Comparison of ENCODE assay signal across 19 mouse cellular contexts in the genomic region with DNA sequence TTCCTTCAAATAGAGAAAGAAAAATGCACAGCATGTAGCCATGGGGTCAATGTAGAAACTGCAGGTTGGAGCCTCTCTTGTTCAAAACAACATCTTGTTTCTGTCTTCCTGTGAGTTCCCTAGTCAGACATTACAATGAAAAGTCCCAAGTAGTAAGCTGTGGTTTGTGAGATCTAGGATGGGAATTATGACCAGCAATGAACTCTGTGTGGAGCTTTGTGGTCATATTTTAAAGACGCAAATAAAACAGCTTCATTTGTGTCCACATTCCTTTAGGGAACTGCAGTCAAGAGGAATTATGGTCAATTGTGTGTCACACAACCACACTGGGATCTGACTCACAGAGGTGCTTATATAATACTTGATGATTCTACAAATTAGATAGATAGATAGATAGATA.
DNase-seq lines count a peak whose midpoint lies in the region; ATAC-seq and TF ChIP-seq lines count a peak whose summit lies in the region.
"Had no signal": no experiment of that assay in that cellular context is flagged by ENCODE, and none has a peak within 500 bp of the region (broad histone marks: within the 10 kb centered on the region; RNA-seq: fewer than 3 reads in every experiment).

No protein-coding gene starts in this region.

- in situ Hi-C loops in Patski (cut with MboI; ENCODE audit: low pct_unique_long_range_greater_than_20kb): loop anchor here (10.0 to 25.0 kb wide), 2 partner anchors 73 to 770 kb away; no protein-coding TSS in a partner anchor

- DNase-seq in heart, adult 11 months: peak; percentile 22
- DNase-seq in heart, postnatal 10 days: no peak
- DNase-seq in 3T3-L1 (ENCODE audit: low read depth, low spot score): peak; percentile 43
- DNase-seq in Patski (ENCODE audit: low read depth, low spot score): no peak
- no peak for DNase-seq in lung, postnatal 36 days
- DNase-seq: adrenal gland, adult 2 months; adrenal gland, postnatal 10 days; adrenal gland, postnatal 25 days; cerebellum, adult 11 months; cerebellum, adult 18-20 months; cerebellum, adult 8-10 months; cerebellum, adult 9-11 months; cerebellum, postnatal 14 days; cerebellum, postnatal 36 days; embryo, embryonic 11 days had no signal

- ATAC-seq in Patski: peak; percentile 41
- ATAC-seq: forebrain, embryonic 14.5 days; forebrain, embryonic 16.5 days had no signal

- intact Hi-C loops in heart, postnatal 10 days (cut with DNase I): loop anchor here (1.0 to 10.0 kb wide), 2 partner anchors 73 to 173 kb away; a partner anchor contains a TSS

- POLR2A ChIA-PET in Patski (lab: Charles Lee): no interaction called here

- TF ChIP-seq CTCF in Patski (IDR thresholded peaks at IDR 0.05): no peak

- CTCF ChIA-PET in Patski (lab: Charles Lee): interaction anchor here (2.3 kb wide), 1 partner anchor 459 kb away, joined by 9 read pairs; no protein-coding TSS in a partner anchor

- H3K27me3 ChIP-seq in Patski: no peaks in the 10 kb centered on the region
- H3K27me3 ChIP-seq: embryonic facial prominence, embryonic 15.5 days; forebrain, embryonic 12.5 days had no signal

Comparison
In these comparisons a context has a peak if more than half of its experiments do, and no peak if none do; other contexts are left out.
1. DNase-seq: peak in heart, adult 11 months (single experiment) and 3T3-L1 (single experiment); none in heart, postnatal 10 days (0 of 2), Patski (single experiment) and lung, postnatal 36 days (single experiment).